Mouse (Mus musculus) heart, embryonic 14.5 days (tissue): ENCODE data around the gene Setd6. TPM values are rescaled to one million over a fixed set of nuclear protein-coding genes. Genes with fewer than 3 reads are reported as not detected.

Source experiments
- ATAC-seq: fragments of 200-750 bp; cut with Nextera tagmentation; 2 replicates; pipeline ENCODE4 v1.8.0; 2017; ENCODE audit warnings: low read depth, moderate TSS enrichment; ENCODE audit not compliant: insufficient number of reproducible peaks, insufficient read depth, low FRiP score
- H3K27ac ChIP-seq, 2 experiments: fragments of 200-500 bp in 1 of 2; fragments of 300-500 bp in 1 of 2; sonication (generic) in 1 of 2; replicated peaks in 1 of 2; 2 replicates each; pipeline ENCODE4 v1.5.1; 2012 to 2014; ENCODE audit warnings: low read depth in 2 of 2, low read length in 2 of 2, control low read depth in 1 of 2, mild to moderate bottlenecking in 1 of 2, mixed read lengths in 1 of 2; ENCODE audit not compliant: control insufficient read depth in 1 of 2, insufficient read depth in 1 of 2
- H3K27me3 ChIP-seq: fragments of 300-500 bp; sonication (generic); 2 replicates; pipeline ENCODE4 v1.6.1; 2014; ENCODE audit warnings: mild to moderate bottlenecking, low read length, control low read depth; ENCODE audit not compliant: control insufficient read depth, insufficient read depth
- H3K36me3 ChIP-seq: fragments of 300-500 bp; sonication (generic); 2 replicates; pipeline ENCODE4 v1.6.1; 2014; ENCODE audit warnings: mild to moderate bottlenecking, control low read depth, low read length, mixed read lengths; ENCODE audit not compliant: control insufficient read depth, insufficient read depth
- H3K4me1 ChIP-seq, 2 experiments: fragments of 200-500 bp in 1 of 2; fragments of 300-500 bp in 1 of 2; sonication (generic) in 1 of 2; 2 replicates each; pipeline ENCODE4 v1.6.1; 2012 to 2014; ENCODE audit warnings: low read length in 2 of 2, control low read depth in 1 of 2, mixed read lengths in 1 of 2; ENCODE audit not compliant: control insufficient read depth in 2 of 2, insufficient read depth in 2 of 2
- H3K4me2 ChIP-seq: fragments of 300-500 bp; sonication (generic); 2 replicates; pipeline ENCODE4 v1.6.1; 2014; ENCODE audit warnings: mild to moderate bottlenecking, low read length
- H3K4me3 ChIP-seq, 2 experiments: fragments of 200-500 bp in 1 of 2; fragments of 300-500 bp in 1 of 2; sonication (generic) in 1 of 2; 2 replicates each; pipeline ENCODE4 v1.5.1; 2012 to 2014; ENCODE audit warnings: low read length in 2 of 2, mild to moderate bottlenecking in 2 of 2, control low read depth in 1 of 2, low read depth in 1 of 2, moderate library complexity in 1 of 2; ENCODE audit not compliant: control insufficient read depth in 1 of 2, insufficient read depth in 1 of 2
- H3K9ac ChIP-seq: fragments of 300-500 bp; sonication (generic); 2 replicates; pipeline ENCODE4 v1.6.1; 2014; ENCODE audit warnings: mild to moderate bottlenecking, low read length
- H3K9me3 ChIP-seq: fragments of 300-500 bp; sonication (generic); 2 replicates; pipeline ENCODE4 v1.6.1; 2016; ENCODE audit warnings: low read length, control low read depth; ENCODE audit not compliant: control insufficient read depth
- WGBS: fragments of 180-500 bp; shearing (Covaris S2); extraction: QIAGEN DNeasy Blood & Tissue Kit; methylation state at CpG from one replicate; pipeline ENCODE4 v1.1.7; 2014; 5-methylcytosine and 5-hydroxymethylcytosine counted together
- polyA plus RNA-seq: library from polyadenylated mRNA; unstranded; fragments of >200 nt; fragmentation: Nextera tagmentation; extraction: Ambion mirVana; gene quantifications from 2 replicates; pipeline ENCODE4 v1.2.1, GENCODE M21; 2014

Setd6 gene
- polyA plus RNA-seq, result 16.1 and 17.7 TPM in 2 replicates

DNA sequence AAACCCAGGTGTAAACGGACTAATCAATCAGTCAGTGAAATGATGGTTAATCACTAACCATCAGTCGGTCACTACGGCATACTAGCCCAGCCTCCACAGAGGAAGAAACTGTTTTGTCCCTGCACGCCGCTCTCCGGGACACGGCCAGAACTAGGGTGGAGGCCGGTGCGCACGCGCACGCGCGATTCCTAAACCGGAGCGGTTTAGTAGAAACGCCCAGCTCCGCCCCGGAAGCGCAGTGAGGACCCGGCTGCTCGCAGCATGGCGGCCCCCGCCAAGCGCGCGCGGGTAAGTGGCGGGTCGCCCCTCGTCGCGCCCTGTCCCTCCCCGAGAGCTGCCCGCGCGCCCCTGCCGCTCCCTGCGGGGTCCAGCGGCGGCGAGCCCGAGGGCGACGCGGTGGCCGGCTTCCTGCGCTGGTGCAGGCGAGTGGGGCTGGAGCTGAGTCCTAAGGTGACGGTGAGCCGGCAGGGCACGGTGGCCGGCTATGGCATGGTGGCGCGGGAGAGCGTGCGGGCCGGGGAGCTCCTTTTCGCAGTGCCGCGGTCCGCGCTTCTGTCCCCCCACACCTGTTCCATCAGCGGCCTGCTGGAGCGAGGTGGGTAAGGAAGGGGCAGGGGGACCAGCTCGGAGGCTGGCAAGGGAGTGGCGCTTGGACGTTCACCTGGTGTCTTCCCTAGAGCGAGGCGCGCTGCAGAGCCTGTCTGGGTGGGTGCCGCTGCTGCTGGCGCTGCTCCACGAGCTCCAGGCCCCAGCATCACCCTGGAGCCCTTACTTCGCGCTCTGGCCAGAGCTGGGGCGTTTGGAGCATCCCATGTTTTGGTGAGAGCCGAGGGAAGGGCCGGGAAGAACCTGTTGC lies at the start of gene Setd6:
TSS of gene Setd6 (plus strand) at position 206 of the 856 bp plus-strand sequence.
- Histone ChIP-seq H3K36me3 (peaks cover 72% of the 10 kb centered on the region), H3K4me3 (peak within 1 kb of the TSS; percentile 68 to 86), H3K9me3 (no peaks in the 10 kb centered on the region), H3K27me3 (no peaks in the 10 kb centered on the region), H3K27ac (peak within 1 kb of the TSS; percentile 73 to 77), H3K4me2 (peak within 1 kb of the TSS; percentile 94), H3K9ac (peak within 1 kb of the TSS; percentile 88), H3K4me1 (peaks cover 4 to 18% of the 10 kb centered on the region in 2 experiments)
- WGBS, result under 1% methylated on average over 73 of the region's 79 CpGs
- ATAC-seq, result peak; percentile 74

DNA sequence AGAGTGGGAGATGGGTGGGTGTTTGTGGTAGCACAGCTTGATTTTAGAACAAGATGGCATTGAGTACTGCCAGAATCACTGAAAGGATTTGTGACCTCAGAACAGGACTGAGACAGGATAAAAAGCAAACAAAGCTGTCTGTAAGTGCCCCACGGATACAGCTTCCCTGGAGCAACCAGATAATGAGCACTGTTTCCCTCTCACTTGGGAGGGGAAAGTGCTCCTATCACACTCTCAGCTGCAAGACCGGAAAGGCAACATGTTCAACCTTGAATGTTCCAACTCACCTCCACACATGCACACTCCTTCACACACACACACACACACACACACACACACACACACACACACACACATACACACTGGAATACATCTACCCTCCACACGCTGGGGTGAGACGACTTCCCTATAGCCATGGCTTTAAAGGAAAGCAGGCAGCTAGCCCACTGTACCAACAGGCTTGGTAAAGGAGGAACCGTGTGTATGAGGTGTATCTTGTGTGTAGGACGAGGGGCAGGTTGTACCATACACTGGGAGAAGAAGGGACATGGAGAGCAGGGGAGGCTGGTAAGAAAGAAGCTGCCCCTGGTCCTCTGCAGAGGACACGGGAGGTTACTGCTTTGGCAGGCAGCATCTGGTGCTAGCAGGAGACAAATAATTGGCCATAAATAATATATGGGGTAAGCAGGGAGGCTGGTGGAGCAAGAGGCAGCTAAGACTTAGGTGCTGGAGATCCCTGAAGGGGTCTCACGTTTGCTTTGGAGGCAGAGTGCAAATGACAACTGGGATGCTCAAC lies 47.3 kb upstream of the Setd6 start:
- H3K4me2 ChIP-seq, result no peak overlapping the region
- 43% methylated on average over 8 of the region's 8 CpGs for WGBS

DNA sequence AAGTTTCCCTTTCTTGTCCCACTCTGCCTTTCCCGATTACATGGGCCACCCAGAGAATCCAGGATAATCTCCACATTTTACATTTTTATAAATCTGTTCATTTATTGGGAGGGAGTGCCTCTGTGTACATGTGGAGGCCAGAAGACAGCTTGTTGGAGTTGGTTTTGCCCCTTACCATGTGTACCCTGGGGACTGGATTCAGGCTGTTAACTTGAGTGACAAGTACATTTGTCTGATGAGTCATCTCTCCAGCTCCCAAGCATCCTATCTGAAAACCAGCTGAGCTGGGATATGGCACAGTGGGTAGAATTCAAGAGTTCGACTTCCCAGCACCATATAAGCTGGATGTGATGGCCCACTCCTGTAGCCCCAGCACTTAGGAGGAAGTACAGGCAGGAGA lies 45.7 kb upstream of the Setd6 start:
- no peak overlapping the region for H3K27ac ChIP-seq
- ATAC-seq, result no peak
- H3K4me3 ChIP-seq, result no peak overlapping the region
- 70% methylated on average over 2 of the region's 2 CpGs for WGBS
- no peak overlapping the region for H3K9ac ChIP-seq
- no peak overlapping the region for H3K4me2 ChIP-seq
- peaks cover 8% of the 10 kb centered on the region; the same call in 1 of the 2 replicates for H3K27me3 ChIP-seq
- H3K9me3 ChIP-seq, result no peaks in the 10 kb centered on the region; the same call in 1 of the 2 replicates
- H3K36me3 ChIP-seq, result no peaks in the 10 kb centered on the region
- peaks cover 5 to 10% of the 10 kb centered on the region in 2 experiments for H3K4me1 ChIP-seq

More for the DNA sequence above, 47.3 kb upstream of the Setd6 start:
- Histone ChIP-seq H3K27me3 (no peaks in the 10 kb centered on the region), H3K9me3 (no peaks in the 10 kb centered on the region; the same call in 1 of the 2 replicates), H3K9ac (no peak overlapping the region; the same call in 1 of the 2 replicates), H3K27ac (no peak overlapping the region), H3K4me1 (peaks cover 10 to 12% of the 10 kb centered on the region in 2 experiments), H3K4me3 (no peak overlapping the region), H3K36me3 (no peaks in the 10 kb centered on the region)
- ATAC-seq, result no peak

DNA sequence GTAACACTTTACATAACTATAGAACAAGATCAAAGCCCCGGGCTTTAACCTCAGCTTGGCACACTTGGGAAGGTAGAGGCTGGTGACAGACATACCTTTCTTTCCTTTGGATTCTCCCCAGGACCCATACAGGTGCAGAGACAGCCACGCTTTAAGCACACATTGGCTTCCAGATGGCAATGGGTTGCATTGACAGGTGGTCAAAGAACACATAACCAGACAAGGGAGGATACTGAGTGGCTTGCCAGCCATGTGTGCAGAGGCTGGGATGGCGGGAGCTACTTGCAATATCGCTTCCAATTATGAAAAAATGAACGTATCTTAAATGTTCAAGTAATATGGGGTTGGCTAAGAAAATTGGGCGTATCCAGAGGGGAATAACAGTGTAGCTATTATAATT lies 43.8 kb upstream of the Setd6 start:
- H3K9ac ChIP-seq, result no peak overlapping the region
- peaks cover 24% of the 10 kb centered on the region for H3K27me3 ChIP-seq
- H3K4me3 ChIP-seq, result no peak overlapping the region
- no peak overlapping the region for H3K27ac ChIP-seq
- ATAC-seq, result no peak
- peaks cover 5 to 10% of the 10 kb centered on the region in 2 experiments for H3K4me1 ChIP-seq
- no peaks in the 10 kb centered on the region for H3K36me3 ChIP-seq
- no peaks in the 10 kb centered on the region for H3K9me3 ChIP-seq
- WGBS, result 82% methylated on average over 6 of the region's 6 CpGs
- no peak overlapping the region for H3K4me2 ChIP-seq

DNA sequence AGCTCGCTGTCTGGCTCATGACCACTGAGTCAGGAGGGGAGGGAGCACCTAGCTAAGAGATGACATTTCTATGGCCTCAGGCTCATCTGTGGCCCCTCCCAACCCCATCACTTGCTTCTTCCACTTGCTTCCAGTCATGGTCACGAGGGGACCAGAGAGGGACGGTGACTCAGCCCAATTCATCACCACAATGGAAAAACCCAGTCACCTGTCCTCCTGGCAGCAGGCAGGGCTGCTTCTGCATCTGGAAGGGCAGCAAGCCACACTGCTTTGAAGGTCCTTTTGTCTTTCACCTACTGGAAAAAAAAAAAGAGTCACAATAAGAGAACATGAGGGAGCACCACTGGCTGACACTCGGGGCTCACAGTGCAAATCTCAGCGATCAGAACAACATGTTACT lies 42.9 kb upstream of the Setd6 start:
- H3K27ac ChIP-seq, result no peak overlapping the region

DNA sequence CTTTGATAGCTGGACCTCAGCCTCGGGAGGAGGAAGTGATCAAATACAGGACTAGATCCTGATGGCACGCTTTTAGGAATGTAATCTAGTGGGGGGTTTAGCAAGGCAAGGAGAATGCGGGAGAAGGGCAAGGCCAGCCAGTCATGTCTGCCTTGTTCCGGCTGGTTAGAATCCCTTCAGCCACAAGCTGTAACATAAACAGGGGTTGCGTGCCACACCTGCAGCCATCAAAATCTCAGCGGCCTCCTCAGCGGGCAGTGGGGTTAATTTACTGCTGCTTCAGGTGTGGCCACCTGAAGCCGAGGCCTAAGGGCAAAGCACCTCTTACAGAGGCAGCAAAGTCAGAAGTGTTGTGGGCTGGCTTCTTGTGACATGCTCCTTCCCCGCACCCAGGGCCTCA lies 39.0 kb upstream of the Setd6 start, which contains the start of gene Ndrg4:
TSS of gene Ndrg4 (plus strand) at position 350 of the 400 bp plus-strand sequence.
- peaks cover 2 to 4% of the 10 kb centered on the region in 2 experiments; a peak in 2 of 4 replicates for H3K4me1 ChIP-seq
- H3K27me3 ChIP-seq, result peaks cover 50% of the 10 kb centered on the region
- no peaks in the 10 kb centered on the region for H3K36me3 ChIP-seq
- no peak within 1 kb of the TSS; a peak in 1 of 4 replicates for H3K27ac ChIP-seq
- peak within 1 kb of the TSS; percentile 99 for H3K4me2 ChIP-seq
- peak within 1 kb of the TSS; percentile 78 for H3K9ac ChIP-seq
- 52% methylated on average over 9 of the region's 9 CpGs for WGBS
- H3K9me3 ChIP-seq, result no peaks in the 10 kb centered on the region
- peak within 1 kb of the TSS; percentile 67 to 73 for H3K4me3 ChIP-seq
- ATAC-seq, result no peak

More for the DNA sequence above, 42.9 kb upstream of the Setd6 start:
- no peak for ATAC-seq
- Histone ChIP-seq H3K4me3 (no peak overlapping the region), H3K4me2 (no peak overlapping the region), H3K36me3 (no peaks in the 10 kb centered on the region), H3K4me1 (peaks cover 7 to 10% of the 10 kb centered on the region in 2 experiments), H3K9me3 (no peaks in the 10 kb centered on the region), H3K9ac (no peak overlapping the region), H3K27me3 (peaks cover 34% of the 10 kb centered on the region)
- 47% methylated on average over 5 of the region's 5 CpGs for WGBS

DNA sequence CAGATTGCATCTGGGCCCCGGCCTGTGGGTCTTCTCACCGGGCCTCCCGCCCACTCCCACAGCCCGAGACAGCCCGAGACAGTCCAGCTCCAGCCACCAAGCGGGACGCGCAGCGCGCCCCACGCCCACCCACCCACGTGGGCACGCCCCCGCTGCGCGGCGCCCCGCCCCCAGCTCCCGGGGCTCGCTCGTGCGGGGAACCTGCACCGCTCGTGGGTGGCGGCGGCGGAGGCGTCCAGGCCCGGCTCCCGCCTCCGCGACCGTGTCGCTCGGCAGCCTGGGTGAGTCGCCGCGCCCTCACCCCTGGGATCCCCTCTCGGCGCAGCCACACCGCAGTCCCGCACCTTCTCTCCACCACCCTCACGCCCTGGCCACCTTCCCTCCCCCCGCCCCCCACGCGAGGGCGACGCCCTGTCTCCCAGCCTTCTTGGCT lies 38.1 kb upstream of the Setd6 start:
- Histone ChIP-seq H3K36me3 (no peaks in the 10 kb centered on the region), H3K27ac (no peak overlapping the region; a peak in 1 of 4 replicates), H3K9ac (peak overlapping the region; percentile 78), H3K4me2 (peak overlapping the region; percentile 99), H3K9me3 (no peaks in the 10 kb centered on the region), H3K4me1 (peaks cover 2 to 4% of the 10 kb centered on the region in 2 experiments; a peak in 2 of 4 replicates), H3K4me3 (peak overlapping the region; percentile 67 to 73), H3K27me3 (peaks cover 50% of the 10 kb centered on the region)
- WGBS, result 2% methylated on average over 30 of the region's 48 CpGs
- no peak for ATAC-seq
